Mouse (Mus musculus): ENCODE results near the gene Ank. TPM values are rescaled to one million over a fixed set of nuclear protein-coding genes. Genes with fewer than 3 reads are reported as not detected.

The Ank gene
- polyA plus RNA-seq, 1 experiment from 2014 or later: 15.0 TPM

DNA sequence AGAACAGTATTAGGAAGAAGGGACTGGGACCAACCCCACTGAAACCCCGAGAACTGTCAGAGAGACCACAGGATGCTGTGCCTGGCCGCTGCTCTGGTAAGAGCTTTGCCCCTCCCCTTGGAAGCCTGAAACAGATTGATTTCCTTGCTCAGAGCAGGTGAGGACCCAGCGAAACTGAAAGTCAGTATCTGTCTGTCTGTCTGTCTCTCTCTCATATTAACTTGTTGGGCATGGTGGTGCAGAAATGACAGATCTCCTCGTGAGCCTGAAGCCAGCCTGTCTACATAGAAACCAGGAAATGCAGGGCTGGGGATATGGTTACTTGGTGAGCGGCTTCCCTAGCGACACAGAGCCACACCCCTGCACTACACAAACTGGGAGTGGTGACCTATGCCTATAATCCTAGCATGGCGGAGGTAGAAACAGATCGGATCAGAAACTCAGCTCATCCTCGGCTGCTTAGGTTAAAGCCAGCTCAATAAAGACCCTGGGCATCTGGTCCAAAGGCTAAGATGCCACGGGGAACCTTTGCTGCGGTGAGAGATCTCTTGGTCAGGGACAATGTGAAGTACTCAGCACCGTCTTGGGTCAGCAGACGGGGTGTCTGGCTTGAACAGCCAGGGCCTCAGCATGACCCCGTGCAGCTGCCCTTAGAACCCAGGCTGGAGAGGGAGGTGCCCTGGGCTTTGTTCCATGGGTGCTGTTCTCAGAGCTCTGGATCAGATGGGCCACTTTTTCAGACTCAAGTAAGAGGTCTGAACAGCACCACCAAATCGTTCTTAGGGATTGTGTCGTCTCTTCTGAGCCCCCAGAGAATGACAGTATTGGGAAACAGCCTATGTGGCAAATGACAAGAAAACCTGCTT, 111.7 kb downstream of the Ank start:
- H3K27me3 ChIP-seq (ENCODE audit: control insufficient read depth, insufficient read depth, low read length): no peaks in the 10 kb centered on the region
- ATAC-seq (ENCODE audit: low FRiP score, low TSS enrichment): no peak
- WGBS: 84% methylated on average over 16 of the region's 16 CpGs
- H3K27ac ChIP-seq (replicated peaks; ENCODE audit: low read depth, low read length): no peak overlapping the region
- no peaks in the 10 kb centered on the region for H3K9me3 ChIP-seq (ENCODE audit: control insufficient read depth, low read length)
- DNase-seq: no peak
- no peak overlapping the region for H3K4me2 ChIP-seq (ENCODE audit: low read length)
- no peak overlapping the region for H3K4me3 ChIP-seq (replicated peaks; ENCODE audit: low read depth, low read length)
- peaks cover 21% of the 10 kb centered on the region for H3K36me3 ChIP-seq (ENCODE audit: control insufficient read depth, insufficient read depth, low read length)
- 0 out of 2 replicates have a peak, but pooled peaks cover 7% of the 10 kb centered on the region for H3K4me1 ChIP-seq (ENCODE audit: control insufficient read depth, insufficient read depth, low read length)
- H3K9ac ChIP-seq (replicated peaks; ENCODE audit: low read length): no peak overlapping the region

DNA sequence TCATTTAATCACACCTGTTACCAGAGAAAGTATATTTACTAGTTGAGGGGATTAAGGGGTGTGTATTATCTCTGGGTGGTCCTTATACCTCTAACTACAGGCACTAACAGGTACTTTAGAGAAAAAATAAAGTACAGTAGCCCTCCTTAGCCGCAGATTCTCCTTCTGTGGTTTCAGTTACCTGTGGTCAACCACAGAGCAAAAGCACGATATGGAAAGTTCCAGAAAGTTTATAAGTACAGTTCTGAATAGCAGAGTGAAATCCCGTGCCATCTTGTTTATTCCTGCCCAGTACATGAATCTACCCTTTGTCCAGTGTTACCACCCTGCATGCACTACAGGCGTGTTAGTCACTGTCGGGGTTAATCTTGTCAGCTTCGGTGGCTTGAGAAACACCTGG, 112.4 kb downstream of the Ank start:
- ATAC-seq (ENCODE audit: low FRiP score, low TSS enrichment) (no peak), DNase-seq (no peak)
- H3K27me3 ChIP-seq (ENCODE audit: control insufficient read depth, insufficient read depth, low read length): no peaks in the 10 kb centered on the region
- H3K9ac ChIP-seq (replicated peaks; ENCODE audit: low read length): no peak overlapping the region
- H3K9me3 ChIP-seq (ENCODE audit: control insufficient read depth, low read length): no peaks in the 10 kb centered on the region
- H3K4me2 ChIP-seq (ENCODE audit: low read length): no peak overlapping the region
- H3K4me3 ChIP-seq (replicated peaks; ENCODE audit: low read depth, low read length): no peak overlapping the region
- 0 out of 2 replicates have a peak, but pooled peaks cover 7% of the 10 kb centered on the region for H3K4me1 ChIP-seq (ENCODE audit: control insufficient read depth, insufficient read depth, low read length)
- peaks cover 21% of the 10 kb centered on the region for H3K36me3 ChIP-seq (ENCODE audit: control insufficient read depth, insufficient read depth, low read length)
- H3K27ac ChIP-seq (replicated peaks; ENCODE audit: low read depth, low read length): no peak overlapping the region
- 90% methylated on average over 6 of the region's 6 CpGs for WGBS

DNA sequence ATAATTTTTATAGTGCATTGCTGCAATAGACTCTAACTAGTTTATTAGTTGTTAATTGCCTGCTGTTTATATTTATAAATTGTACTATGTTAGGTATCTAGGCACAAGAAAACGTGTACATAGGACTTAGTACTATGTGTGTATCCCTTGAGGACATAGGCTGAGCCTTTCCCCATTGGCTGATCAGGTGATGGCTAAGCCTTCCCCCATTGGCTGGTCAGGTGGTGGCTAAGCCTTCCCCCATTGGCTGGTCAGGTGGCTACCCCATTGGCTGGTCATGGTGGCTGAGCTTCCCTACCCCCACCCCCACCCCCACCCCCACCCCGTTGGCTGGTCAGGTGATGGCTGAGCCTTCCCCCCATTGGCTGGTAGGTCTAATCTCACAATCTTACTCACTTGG, 113.4 kb downstream of the Ank start:
- H3K4me2 ChIP-seq (ENCODE audit: low read length): no peak overlapping the region
- no peaks in the 10 kb centered on the region for H3K27me3 ChIP-seq (ENCODE audit: control insufficient read depth, insufficient read depth, low read length)
- H3K4me1 ChIP-seq (ENCODE audit: control insufficient read depth, insufficient read depth, low read length): 0 out of 2 replicates have a peak, but pooled peaks cover 7% of the 10 kb centered on the region
- WGBS: 84% methylated on average over 2 of the region's 2 CpGs
- no peak overlapping the region for H3K27ac ChIP-seq (replicated peaks; ENCODE audit: low read depth, low read length)
- no peak for DNase-seq
- H3K36me3 ChIP-seq (ENCODE audit: control insufficient read depth, insufficient read depth, low read length): peaks cover 16% of the 10 kb centered on the region
- H3K4me3 ChIP-seq (replicated peaks; ENCODE audit: low read depth, low read length): no peak overlapping the region
- H3K9me3 ChIP-seq (ENCODE audit: control insufficient read depth, low read length): no peaks in the 10 kb centered on the region
- no peak overlapping the region for H3K9ac ChIP-seq (replicated peaks; ENCODE audit: low read length)
- no peak for ATAC-seq (ENCODE audit: low FRiP score, low TSS enrichment)

DNA sequence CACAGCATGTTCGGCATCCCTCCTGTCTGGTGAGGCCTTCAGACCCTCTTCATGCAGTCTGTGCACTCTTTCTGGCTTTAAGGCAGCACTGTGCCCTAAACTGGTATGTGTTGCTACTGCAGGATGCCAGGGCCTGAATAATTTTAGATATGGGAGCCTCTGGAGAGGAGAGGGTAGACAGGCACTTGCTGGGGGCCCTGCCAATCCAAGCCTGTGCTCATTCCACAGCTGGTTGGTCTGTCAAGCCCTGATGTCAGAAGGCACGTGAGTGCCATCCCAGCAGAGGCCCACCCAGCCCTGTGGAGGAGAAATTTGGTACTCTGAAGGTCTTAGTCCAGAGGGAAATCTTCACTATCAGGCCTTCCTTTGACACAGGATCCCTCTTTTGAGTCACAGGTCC, 114.3 kb downstream of the Ank start:
- H3K4me3 ChIP-seq (replicated peaks; ENCODE audit: low read depth, low read length): no peak overlapping the region
- no peak overlapping the region for H3K9ac ChIP-seq (replicated peaks; ENCODE audit: low read length)
- H3K27me3 ChIP-seq (ENCODE audit: control insufficient read depth, insufficient read depth, low read length): no peaks in the 10 kb centered on the region
- 63% methylated on average over 2 of the region's 2 CpGs for WGBS
- ATAC-seq (ENCODE audit: low FRiP score, low TSS enrichment): no peak
- H3K27ac ChIP-seq (replicated peaks; ENCODE audit: low read depth, low read length): no peak overlapping the region
- H3K4me1 ChIP-seq (ENCODE audit: control insufficient read depth, insufficient read depth, low read length): 0 out of 2 replicates have a peak, but pooled peaks cover 7% of the 10 kb centered on the region
- H3K9me3 ChIP-seq (ENCODE audit: control insufficient read depth, low read length): no peaks in the 10 kb centered on the region
- no peak for DNase-seq
- no peak overlapping the region for H3K4me2 ChIP-seq (ENCODE audit: low read length)
- peaks cover 16% of the 10 kb centered on the region for H3K36me3 ChIP-seq (ENCODE audit: control insufficient read depth, insufficient read depth, low read length)

DNA sequence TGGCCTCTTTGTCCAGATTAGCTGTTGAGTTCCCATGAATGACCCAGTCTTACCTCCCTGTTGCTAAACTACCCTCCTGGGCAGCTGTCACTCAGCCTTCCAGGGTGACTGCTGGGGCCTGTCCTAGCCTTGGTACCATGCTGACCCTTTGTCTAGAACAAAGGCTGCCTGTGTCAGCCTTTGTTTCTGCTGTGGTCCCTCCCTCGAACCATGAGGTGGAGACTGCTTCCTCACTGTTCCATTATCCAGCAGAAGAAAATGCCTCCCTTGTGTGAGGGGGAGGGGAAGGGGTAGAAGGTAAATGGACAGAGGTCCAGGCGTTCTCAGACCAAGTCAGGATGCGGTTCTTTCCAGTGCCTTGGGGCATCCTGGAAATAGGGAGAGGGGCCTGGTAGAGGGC, 115.2 kb downstream of the Ank start:
- H3K4me2 ChIP-seq (ENCODE audit: low read length): no peak overlapping the region
- ATAC-seq (ENCODE audit: low FRiP score, low TSS enrichment) (peak; percentile 42; the same call in 1 of the 2 replicates), DNase-seq (no peak)
- no peak overlapping the region for H3K9ac ChIP-seq (replicated peaks; ENCODE audit: low read length)
- peaks cover 9% of the 10 kb centered on the region for H3K36me3 ChIP-seq (ENCODE audit: control insufficient read depth, insufficient read depth, low read length)
- 0 out of 2 replicates have a peak, but pooled peaks cover 7% of the 10 kb centered on the region for H3K4me1 ChIP-seq (ENCODE audit: control insufficient read depth, insufficient read depth, low read length)
- 11% methylated on average over 3 of the region's 3 CpGs for WGBS
- no peaks in the 10 kb centered on the region for H3K27me3 ChIP-seq (ENCODE audit: control insufficient read depth, insufficient read depth, low read length)
- H3K27ac ChIP-seq (replicated peaks; ENCODE audit: low read depth, low read length): no peak overlapping the region
- no peaks in the 10 kb centered on the region for H3K9me3 ChIP-seq (ENCODE audit: control insufficient read depth, low read length)
- no peak overlapping the region for H3K4me3 ChIP-seq (replicated peaks; ENCODE audit: low read depth, low read length)

DNA sequence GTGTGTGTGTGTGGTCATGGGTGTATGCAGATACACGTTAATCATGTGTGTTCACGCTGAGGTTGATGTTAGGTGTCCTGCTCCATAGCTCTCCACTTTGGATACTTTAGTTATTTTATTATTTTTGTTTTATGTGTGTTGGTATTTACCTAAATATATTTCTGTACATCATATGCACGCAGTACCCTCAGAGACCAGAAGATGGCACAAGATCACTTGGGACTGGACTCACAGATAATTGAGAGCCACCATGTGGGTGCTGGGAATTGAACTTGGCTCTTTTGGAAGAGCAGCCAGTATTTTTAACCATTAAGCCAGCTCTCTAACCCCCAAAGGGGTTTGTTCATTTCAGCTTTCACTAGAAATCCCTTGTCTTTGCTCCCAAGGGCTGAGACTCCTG, 116.0 kb downstream of the Ank start:
- no peak for ATAC-seq (ENCODE audit: low FRiP score, low TSS enrichment)
- DNase-seq: peak; percentile 29
- Histone ChIP-seq H3K4me3 (replicated peaks; ENCODE audit: low read depth, low read length) (no peak overlapping the region), H3K4me1 (ENCODE audit: control insufficient read depth, insufficient read depth, low read length) (0 out of 2 replicates have a peak, but pooled peaks cover 7% of the 10 kb centered on the region), H3K27ac (replicated peaks; ENCODE audit: low read depth, low read length) (no peak overlapping the region), H3K9me3 (ENCODE audit: control insufficient read depth, low read length) (no peaks in the 10 kb centered on the region), H3K9ac (replicated peaks; ENCODE audit: low read length) (no peak overlapping the region), H3K36me3 (ENCODE audit: control insufficient read depth, insufficient read depth, low read length) (peaks cover 9% of the 10 kb centered on the region; the same call in 1 of the 2 replicates), H3K27me3 (ENCODE audit: control insufficient read depth, insufficient read depth, low read length) (no peaks in the 10 kb centered on the region), H3K4me2 (ENCODE audit: low read length) (no peak overlapping the region)
- 88% methylated on average over 3 of the region's 3 CpGs for WGBS

DNA sequence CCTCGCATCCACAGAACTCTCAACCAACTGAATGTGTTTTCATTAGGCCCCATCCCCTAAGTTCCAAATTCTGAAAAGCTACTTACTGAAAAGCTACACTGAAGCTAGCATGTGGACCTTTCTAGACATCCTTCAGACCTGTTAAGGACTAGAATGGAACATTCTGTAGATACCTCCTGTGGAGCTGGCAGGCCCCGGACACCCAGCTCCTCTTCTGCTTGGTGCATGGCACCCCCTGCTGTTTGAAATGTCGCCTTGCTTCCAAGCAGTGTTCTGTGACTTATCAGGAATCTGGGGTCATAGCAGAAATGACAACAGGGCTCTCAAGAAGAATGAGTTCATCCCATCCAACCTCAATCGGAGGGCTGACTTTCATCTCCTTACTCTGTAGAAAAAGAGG, 116.6 kb downstream of the Ank start:
- ATAC-seq (ENCODE audit: low FRiP score, low TSS enrichment): no peak
- H3K27me3 ChIP-seq (ENCODE audit: control insufficient read depth, insufficient read depth, low read length): no peaks in the 10 kb centered on the region
- no peak overlapping the region for H3K4me2 ChIP-seq (ENCODE audit: low read length)
- WGBS: 88% methylated on average over 4 of the region's 4 CpGs
- H3K4me1 ChIP-seq (ENCODE audit: control insufficient read depth, insufficient read depth, low read length): 0 out of 2 replicates have a peak, but pooled peaks cover 7% of the 10 kb centered on the region
- H3K9me3 ChIP-seq (ENCODE audit: control insufficient read depth, low read length): no peaks in the 10 kb centered on the region
- 0 out of 2 replicates have a peak, but pooled peaks cover 7% of the 10 kb centered on the region for H3K36me3 ChIP-seq (ENCODE audit: control insufficient read depth, insufficient read depth, low read length)
- H3K9ac ChIP-seq (replicated peaks; ENCODE audit: low read length): no peak overlapping the region
- peak; percentile 63 for DNase-seq
- H3K27ac ChIP-seq (replicated peaks; ENCODE audit: low read depth, low read length): no peak overlapping the region
- H3K4me3 ChIP-seq (replicated peaks; ENCODE audit: low read depth, low read length): no peak overlapping the region

DNA sequence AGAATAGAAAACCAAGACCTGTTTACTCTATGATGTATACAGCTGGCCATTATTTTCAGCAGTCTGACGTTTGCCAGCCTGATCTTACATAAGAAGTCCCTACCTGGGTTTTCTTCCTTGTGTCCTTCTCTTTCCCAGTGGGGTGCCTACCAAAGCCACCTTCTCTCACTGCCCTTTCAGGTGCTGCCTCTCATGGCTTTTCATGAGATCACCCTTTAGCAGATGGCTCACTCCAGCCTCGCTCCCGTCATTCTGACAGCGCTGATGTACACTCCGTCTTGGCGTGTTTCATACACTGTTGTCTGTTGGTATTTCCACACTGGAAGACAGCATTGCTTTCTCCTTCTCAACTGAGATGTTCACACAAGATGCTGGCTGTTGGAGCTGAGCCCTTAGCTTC, 117.1 kb downstream of the Ank start:
- ATAC-seq (ENCODE audit: low FRiP score, low TSS enrichment) (no peak), DNase-seq (no peak)
- H3K27me3 ChIP-seq (ENCODE audit: control insufficient read depth, insufficient read depth, low read length): no peaks in the 10 kb centered on the region
- WGBS: 96% methylated on average over 6 of the region's 6 CpGs
- H3K4me2 ChIP-seq (ENCODE audit: low read length): no peak overlapping the region
- H3K27ac ChIP-seq (replicated peaks; ENCODE audit: low read depth, low read length): no peak overlapping the region
- H3K9ac ChIP-seq (replicated peaks; ENCODE audit: low read length): no peak overlapping the region
- 0 out of 2 replicates have a peak, but pooled peaks cover 2% of the 10 kb centered on the region for H3K36me3 ChIP-seq (ENCODE audit: control insufficient read depth, insufficient read depth, low read length)
- 0 out of 2 replicates have a peak, but pooled peaks cover 7% of the 10 kb centered on the region for H3K4me1 ChIP-seq (ENCODE audit: control insufficient read depth, insufficient read depth, low read length)
- H3K4me3 ChIP-seq (replicated peaks; ENCODE audit: low read depth, low read length): no peak overlapping the region
- H3K9me3 ChIP-seq (ENCODE audit: control insufficient read depth, low read length): no peaks in the 10 kb centered on the region
